In genomic region chr19:29643194-29643922, GRCm38 (mm10) we compare ENCODE assay signal across 29 mouse cellular contexts. TPM values are rescaled to one million over a fixed set of nuclear protein-coding genes. Genes with fewer than 3 reads are reported as not detected.
"Had no signal": no experiment of that assay in that cellular context is flagged by ENCODE, and none has a peak within 500 bp of the region (broad histone marks: within the 10 kb centered on the region; RNA-seq: fewer than 3 reads in every experiment).

No protein-coding gene starts in this region.

- DNase-seq: gastrocnemius, adult 2 months; gastrocnemius, postnatal 10 days; gastrocnemius, postnatal 25 days; heart, adult 2 months; heart, postnatal 10 days; heart, postnatal 4 days; kidney, adult 18-20 months; kidney, adult 8-10 months; kidney, postnatal 10 days; kidney, postnatal 25 days; liver; liver, embryonic 13.5 days had no signal

- H3K27me3 ChIP-seq: hindbrain, embryonic 12.5 days; intestine, embryonic 15.5 days; limb, embryonic 12.5 days; liver, embryonic 13.5 days; liver, embryonic 15.5 days had no signal

- H3K4me2 ChIP-seq: heart, embryonic 11.5 days; hindbrain, embryonic 12.5 days; hindbrain, embryonic 14.5 days; intestine, embryonic 15.5 days; limb, embryonic 12.5 days; liver, embryonic 11.5 days; liver, embryonic 13.5 days; liver, embryonic 15.5 days had no signal

- H3K9me3 ChIP-seq: hindbrain, embryonic 12.5 days; intestine, embryonic 15.5 days; limb, embryonic 10.5 days; limb, embryonic 12.5 days; liver, embryonic 13.5 days; liver, embryonic 15.5 days had no signal

- H3K4me1 ChIP-seq: hindbrain, embryonic 12.5 days had no signal

- ATAC-seq: hindbrain, embryonic 16.5 days; inflammation-experienced regulatory T-cells, adult 6 months; intestine, embryonic 15.5 days; intestine, postnatal 0 days had no signal

- H3K4me3 ChIP-seq: gastrocnemius, adult 2 months; heart, adult 2 months; hindbrain, embryonic 10.5 days; hindbrain, embryonic 12.5 days; intestine, embryonic 15.5 days; layer of hippocampus, adult 2 months; left cerebral cortex, adult 2 months; limb, embryonic 10.5 days; limb, embryonic 12.5 days; liver, embryonic 13.5 days; liver, embryonic 15.5 days had no signal

- H3K9ac ChIP-seq: hindbrain, embryonic 12.5 days; hindbrain, embryonic 14.5 days; intestine, embryonic 15.5 days; limb, embryonic 12.5 days; liver, embryonic 13.5 days; liver, embryonic 15.5 days had no signal

- H3K27ac ChIP-seq: gastrocnemius, adult 2 months; heart, adult 2 months; hindbrain, embryonic 10.5 days; hindbrain, embryonic 12.5 days; hindbrain, embryonic 14.5 days; intestine, embryonic 15.5 days; layer of hippocampus, adult 2 months; left cerebral cortex, adult 2 months; limb, embryonic 10.5 days; limb, embryonic 12.5 days; liver, embryonic 13.5 days; liver, embryonic 15.5 days had no signal

RNA-seq across cellular contexts. Expression of gene Mlana, which starts 54.3 kb away (rescaled TPM):
- total RNA-seq: gastrocnemius, adult 2 months; gastrocnemius, postnatal 25 days; granulocyte monocyte progenitor cell, adult 5-6 weeks had no signal
- polyA plus RNA-seq: hindbrain, embryonic 12.5 days; hindbrain, embryonic 14.5 days; hindbrain, embryonic 16.5 days; inflammation-experienced regulatory T-cells, adult 6 months; intestine, embryonic 15.5 days; kidney, embryonic 14.5 days; kidney, embryonic 16.5 days; limb, embryonic 10.5 days; limb, embryonic 12.5 days; liver, embryonic 11.5 days; liver, embryonic 13.5 days; liver, embryonic 15.5 days had no signal
